Mouse (Mus musculus): ENCODE measurements at regions not wholly inside any gene's neighbourhood (a gene's known extent, or its start where the extent isn't known, plus 50 kb on each side); places are given as distances from the start of the nearest gene placed in this dataset.

GRCm38 (mm10) chr11:48431316-48431715 is 368.8 kb upstream of the Rack1 start:
- no peak for DNase-seq (ENCODE audit: low read depth)

DNA sequence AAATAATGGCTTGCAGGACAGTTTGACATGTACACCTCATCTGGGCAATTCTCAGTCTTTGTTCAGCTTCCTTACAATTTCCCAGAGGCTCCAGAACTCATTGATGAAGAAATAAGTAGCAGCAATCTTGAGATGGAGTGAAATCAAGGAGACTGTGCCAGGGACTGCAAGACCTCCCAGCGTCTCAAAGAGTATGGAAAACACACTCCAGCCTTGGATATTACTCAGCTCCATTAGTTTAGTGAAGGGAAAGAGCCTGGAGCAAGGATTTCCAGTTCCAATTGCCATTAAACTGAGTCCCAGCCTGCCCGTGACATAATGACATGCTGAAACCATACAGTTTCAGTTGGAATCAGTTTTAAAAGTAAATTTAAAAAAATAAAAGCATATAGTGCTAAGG is 372.7 kb upstream of the Rack1 start:
- DNase-seq (ENCODE audit: low read depth): no peak

DNA sequence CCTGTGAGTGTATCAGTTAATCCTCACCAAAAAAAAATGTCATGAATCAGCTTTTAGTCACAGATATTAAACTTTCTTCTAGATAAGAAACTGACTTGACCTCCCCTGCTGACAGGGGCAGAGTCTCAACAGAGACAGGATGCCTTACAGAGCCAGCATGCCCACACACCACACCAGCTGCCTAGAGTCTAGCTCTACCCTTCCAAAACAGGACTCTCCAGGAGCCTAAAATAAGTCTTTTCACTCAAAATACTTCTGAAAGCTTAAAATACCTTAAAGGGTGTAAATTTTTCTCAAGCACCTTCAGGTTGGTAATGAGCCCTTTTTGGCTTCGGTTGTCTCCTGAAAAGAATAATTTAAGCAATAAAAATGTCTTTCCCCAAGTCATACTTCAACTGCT is 373.7 kb upstream of the Rack1 start:
- no peak for DNase-seq (ENCODE audit: low read depth)

- DNase-seq (ENCODE audit: low read depth): no peak
These were observed 381.9 kb upstream of the Rack1 start for GRCm38 (mm10) chr11:48418066-48418756.

DNA sequence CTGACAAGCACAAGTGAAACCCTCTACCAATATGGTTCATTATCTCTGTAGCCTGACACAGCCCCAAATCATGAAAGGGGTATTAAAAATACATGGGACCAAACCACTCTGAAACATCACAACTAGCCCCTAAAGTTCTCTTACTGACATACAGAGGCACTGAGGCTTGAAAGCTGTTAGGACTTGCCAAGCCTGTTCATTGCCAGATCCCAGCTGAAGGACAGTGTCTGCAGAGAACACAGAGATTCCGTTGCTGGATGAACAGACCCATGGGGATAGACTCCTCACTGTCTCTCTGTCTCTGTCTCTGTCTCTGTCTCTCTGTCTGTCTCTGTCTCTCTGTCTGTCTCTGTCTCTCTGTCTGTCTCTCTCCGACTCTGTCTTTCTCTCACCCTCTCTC is 382.5 kb upstream of the Rack1 start:
- DNase-seq (ENCODE audit: low read depth): no peak

DNA sequence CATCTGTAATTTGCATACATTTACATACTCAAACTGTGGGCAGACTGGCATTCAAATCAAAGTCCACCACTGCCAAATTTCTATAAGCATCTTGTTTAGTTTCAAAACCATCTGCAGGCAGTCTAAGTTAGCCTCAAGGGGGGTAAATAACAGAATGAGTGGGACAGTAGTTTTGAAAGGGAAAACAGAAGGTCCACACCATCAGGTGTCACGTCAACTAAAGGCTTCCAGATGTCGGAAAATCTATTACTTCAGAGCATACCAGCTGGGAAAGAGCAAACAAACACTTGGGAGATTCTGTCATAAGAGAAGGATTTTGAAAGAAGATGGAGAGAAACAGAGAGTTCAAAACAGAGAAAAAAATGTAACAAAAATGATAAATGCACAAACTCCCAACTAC is 402.1 kb upstream of the Rack1 start:
- DNase-seq (ENCODE audit: low read depth): no peak

GRCm38 (mm10) chr11:48381489-48381888 is 392.7 kb upstream of the Sgcd start:
- DNase-seq (ENCODE audit: low read depth): no peak

GRCm38 (mm10) chr11:48378044-48378443 is 389.3 kb upstream of the Sgcd start:
- no peak for DNase-seq (ENCODE audit: low read depth)

- DNase-seq (ENCODE audit: low read depth): no peak
These were observed 388.5 kb upstream of the Sgcd start for GRCm38 (mm10) chr11:48377269-48377668.

DNA sequence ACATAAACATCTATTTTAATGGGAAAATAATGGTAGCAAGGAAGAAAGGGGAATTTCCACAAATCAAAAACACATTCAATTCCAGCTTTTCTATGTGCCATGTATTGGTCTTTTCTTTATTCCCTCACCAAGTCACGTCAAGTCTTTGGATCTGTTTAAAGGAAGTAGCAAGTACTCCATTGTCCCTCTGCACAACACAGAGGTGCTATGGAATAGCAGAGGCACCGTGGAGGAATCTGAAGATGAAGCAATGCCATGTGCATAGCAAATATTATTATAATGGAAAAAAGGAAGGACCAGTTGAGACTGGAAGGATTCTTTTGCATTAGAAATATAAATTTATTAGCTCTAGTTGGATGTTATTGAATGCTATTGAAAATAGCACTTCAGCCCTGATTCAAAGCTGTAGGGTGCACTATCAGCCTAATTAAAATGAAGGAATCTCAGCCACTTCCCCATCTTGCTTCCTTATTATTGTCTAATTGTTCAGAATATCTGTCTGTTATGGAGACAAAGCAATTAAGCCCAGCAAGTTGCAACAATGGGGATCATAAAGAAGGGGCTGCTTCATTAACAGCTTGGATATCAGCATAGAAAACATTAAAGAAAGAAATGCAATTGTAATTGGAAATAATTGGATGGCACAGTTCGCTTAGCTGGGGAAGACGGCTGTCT is 362.7 kb upstream of the Sgcd start:
- DNase-seq (ENCODE audit: low read depth): no peak

DNA sequence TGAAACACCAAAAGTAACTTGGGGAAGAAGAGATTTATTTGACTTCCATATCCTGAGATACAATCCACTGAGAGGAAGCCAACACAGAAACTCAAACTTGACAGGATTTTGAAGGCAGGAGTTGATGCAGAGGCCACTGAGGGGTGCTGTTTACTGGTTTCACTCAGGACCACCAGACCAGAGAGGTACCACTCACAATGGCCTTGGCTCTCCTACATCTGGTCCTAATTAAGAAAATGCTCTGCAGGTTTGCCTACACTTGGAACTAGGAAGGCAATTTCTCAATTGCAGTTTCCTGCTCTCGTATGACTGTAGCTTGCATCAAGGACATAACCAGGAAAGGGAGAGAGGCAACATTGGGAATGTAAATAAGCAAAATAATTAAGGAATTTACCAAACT is 325.7 kb upstream of the Sgcd start:
- DNase-seq (ENCODE audit: low read depth): no peak

- no peak for DNase-seq (ENCODE audit: low read depth)
These were observed 306.6 kb upstream of the Sgcd start for GRCm38 (mm10) chr11:48295370-48295769.

- DNase-seq (ENCODE audit: low read depth): no peak
These were observed 273.7 kb upstream of the Sgcd start for GRCm38 (mm10) chr11:48262492-48262891.

DNA sequence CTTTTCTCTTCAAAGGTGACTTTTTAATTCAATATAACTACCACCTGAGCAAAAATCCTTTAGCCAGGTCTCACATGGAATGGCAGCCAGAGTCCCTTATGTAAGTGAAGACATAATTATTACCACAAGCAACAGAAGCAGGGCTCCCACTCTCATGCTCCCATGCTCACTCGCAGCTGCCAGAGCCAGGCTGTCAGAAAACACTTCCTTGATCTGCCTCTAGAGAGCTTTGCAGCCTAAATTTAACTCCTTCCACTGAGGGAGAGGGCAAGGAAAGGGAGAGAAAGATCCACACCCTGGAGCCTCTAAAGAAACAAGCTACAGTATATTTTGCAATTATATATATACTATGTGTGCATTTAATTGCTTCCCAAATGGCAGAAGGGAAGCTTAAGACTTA is 272.3 kb upstream of the Sgcd start:
- DNase-seq (ENCODE audit: low read depth): no peak

- DNase-seq (ENCODE audit: low read depth): no peak
These were observed 262.0 kb upstream of the Sgcd start for GRCm38 (mm10) chr11:48250678-48251317.

GRCm38 (mm10) chr11:48249315-48249714 is 260.5 kb upstream of the Sgcd start:
- no peak for DNase-seq (ENCODE audit: low read depth)

- DNase-seq (ENCODE audit: low read depth): no peak
These were observed 232.4 kb upstream of the Sgcd start for GRCm38 (mm10) chr11:48221156-48221555.

DNA sequence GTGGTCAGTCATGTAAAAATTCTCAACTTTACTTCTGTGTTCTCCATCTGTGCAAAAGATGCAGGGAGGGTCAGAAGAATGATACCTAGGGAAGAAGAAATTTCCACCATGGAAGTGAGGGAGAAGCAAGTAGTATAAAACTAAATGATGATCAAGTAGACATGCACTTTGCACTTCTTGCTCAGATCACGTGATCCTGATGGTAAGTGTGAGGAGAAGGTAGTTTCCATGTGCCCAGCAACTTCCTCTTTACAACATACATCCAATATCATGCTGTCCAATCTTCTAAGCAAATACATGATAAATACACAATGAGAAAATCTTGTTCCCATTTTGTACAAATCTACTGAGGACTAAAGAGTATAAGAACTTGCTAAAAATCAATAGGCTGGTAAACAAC is 230.4 kb upstream of the Sgcd start:
- no peak for DNase-seq (ENCODE audit: low read depth)

DNA sequence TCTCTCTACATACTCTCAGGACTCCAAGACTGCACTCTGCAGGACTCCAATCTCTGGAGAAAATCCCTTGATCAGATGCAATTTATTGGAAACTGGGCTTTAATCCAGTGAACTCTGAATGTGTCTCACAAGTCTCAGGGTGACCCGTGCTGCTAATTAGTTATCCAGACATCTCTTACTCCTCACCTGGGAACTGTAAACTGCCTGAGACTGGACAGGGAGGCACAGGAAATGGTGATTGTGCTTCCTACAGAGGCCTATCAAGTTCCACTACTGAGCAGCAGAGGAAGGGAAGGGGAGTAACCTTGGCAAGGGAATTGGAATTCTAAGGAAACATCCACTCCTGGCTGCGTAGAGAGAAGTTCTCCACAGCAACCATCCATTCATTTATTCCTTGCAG is 228.0 kb upstream of the Sgcd start:
- no peak for DNase-seq (ENCODE audit: low read depth)

GRCm38 (mm10) chr11:48186604-48187003 is 197.8 kb upstream of the Sgcd start:
- DNase-seq (ENCODE audit: low read depth): no peak

DNA sequence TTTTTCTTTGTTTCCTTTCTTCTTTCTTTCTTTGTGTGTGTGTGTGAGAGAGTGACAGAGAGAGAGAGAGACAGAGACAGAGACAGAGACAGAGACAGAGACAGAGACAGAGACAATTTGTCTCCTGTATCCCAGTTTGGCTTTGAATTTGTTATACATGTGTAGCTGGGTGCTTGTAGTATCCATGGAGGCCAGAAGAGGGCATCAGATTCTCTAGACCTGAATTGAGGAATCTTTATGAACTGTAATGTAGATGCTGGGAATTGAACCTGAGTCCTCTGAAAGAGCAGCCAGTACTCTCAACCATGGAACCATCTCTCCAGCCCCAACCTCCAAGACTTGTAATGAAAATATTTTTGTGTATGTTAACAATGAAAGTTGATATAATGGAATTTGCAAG is 190.2 kb upstream of the Sgcd start:
- no peak for DNase-seq (ENCODE audit: low read depth)

DNA sequence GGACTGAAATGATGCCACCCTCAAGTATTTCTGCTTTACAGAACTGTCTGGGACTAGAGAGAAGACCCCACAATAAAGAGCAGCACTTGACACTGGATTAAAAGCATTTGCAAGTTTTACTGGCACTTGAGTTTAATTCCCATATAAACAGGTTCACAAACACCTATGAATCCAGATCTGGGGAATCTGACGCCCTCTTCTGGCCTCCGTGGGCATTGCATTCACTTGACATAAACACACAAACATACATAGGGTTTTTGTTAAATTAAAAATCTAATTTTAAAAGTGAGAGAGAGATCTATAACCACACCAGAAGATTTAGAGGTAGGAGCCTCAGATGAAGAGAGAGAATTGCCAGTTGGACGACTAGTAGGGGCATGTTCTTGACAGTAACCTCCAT is 189.4 kb upstream of the Sgcd start:
- no peak for DNase-seq (ENCODE audit: low read depth)

GRCm38 (mm10) chr11:48176451-48176850 is 187.7 kb upstream of the Sgcd start:
- no peak for DNase-seq (ENCODE audit: low read depth)

DNA sequence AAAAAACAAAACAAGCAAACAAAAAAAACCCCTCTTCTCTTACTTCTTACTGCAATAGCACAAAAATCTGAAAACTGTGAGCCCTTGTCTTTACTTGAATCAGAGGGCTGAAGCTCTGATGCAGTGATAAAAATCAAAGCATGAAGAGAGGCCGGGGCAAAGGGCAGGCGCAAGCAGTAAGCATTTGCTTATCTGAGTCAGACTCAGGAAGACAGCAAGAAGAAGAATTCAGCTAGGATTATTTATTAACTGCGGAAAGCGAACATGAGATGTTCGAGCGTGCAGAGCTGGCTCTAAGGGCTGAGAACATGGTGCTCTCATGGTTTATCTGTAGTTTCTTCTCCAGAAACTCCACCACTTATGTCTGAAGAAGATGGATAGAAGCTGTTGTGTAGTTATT is 163.4 kb upstream of the Sgcd start:
- DNase-seq (ENCODE audit: low read depth): no peak
